Mouse (Mus musculus) intestine, postnatal 0 days (tissue): ENCODE results near the gene Abcc4. TPM values are rescaled to one million over a fixed set of nuclear protein-coding genes. Genes with fewer than 3 reads are reported as not detected.
A peak's percentile ranks its signal among the peaks of the same experiment; 100 is the strongest.

Experiments
- ATAC-seq: fragments of 200-750 bp; cut with Nextera tagmentation; 2 replicates; pipeline ENCODE4 v1.8.0; 2017; ENCODE audit warnings: mild to moderate bottlenecking, moderate TSS enrichment, moderate library complexity
- H3K27ac ChIP-seq: fragments of 300-500 bp; sonication (generic); 2 replicates; pipeline ENCODE4 v1.5.1; 2014; ENCODE audit warnings: mild to moderate bottlenecking, low read depth, low read length, moderate library complexity
- H3K27me3 ChIP-seq: fragments of 300-500 bp; sonication (generic); replicated peaks from 2 replicates; pipeline ENCODE4 v1.6.1; 2014; ENCODE audit warnings: low read length, mixed read lengths; ENCODE audit not compliant: control insufficient read depth, insufficient read depth
- H3K36me3 ChIP-seq: fragments of 300-500 bp; sonication (generic); 2 replicates; pipeline ENCODE4 v1.6.1; 2014; ENCODE audit warnings: mild to moderate bottlenecking, moderate library complexity; ENCODE audit not compliant: control insufficient read depth, insufficient read depth
- H3K4me1 ChIP-seq: fragments of 300-500 bp; sonication (generic); replicated peaks from 2 replicates; pipeline ENCODE4 v1.6.1; 2014; ENCODE audit warnings: antibody characterized with exemption, low read length, mixed read lengths; ENCODE audit not compliant: control insufficient read depth, insufficient read depth
- H3K4me2 ChIP-seq: fragments of 300-500 bp; sonication (generic); replicated peaks from 2 replicates; pipeline ENCODE4 v1.6.1; 2014; ENCODE audit warnings: low read depth, mild to moderate bottlenecking, moderate library complexity
- H3K4me3 ChIP-seq: fragments of 300-500 bp; sonication (generic); 2 replicates; pipeline ENCODE4 v1.5.1; 2014; ENCODE audit warnings: low read depth, low read length
- H3K9ac ChIP-seq: fragments of 300-500 bp; sonication (generic); 2 replicates; pipeline ENCODE4 v1.6.1; 2014; ENCODE audit warnings: mild to moderate bottlenecking, low read depth, low read length
- H3K9me3 ChIP-seq: fragments of 300-500 bp; sonication (generic); 2 replicates; pipeline ENCODE4 v1.6.1; 2016; ENCODE audit warnings: mixed run types; ENCODE audit not compliant: control insufficient read depth
- CTCF ChIP-seq: sonication (generic); IDR thresholded peaks from 2 replicates; pipeline ENCODE4 v1.5.1; 2016; ENCODE audit warnings: low read depth, mild to moderate bottlenecking, control low read depth, antibody characterized with exemption, moderate library complexity
- WGBS: fragments of 180-500 bp; shearing (Covaris S2); extraction: QIAGEN DNeasy Blood & Tissue Kit; methylation state at CpG from one replicate; pipeline ENCODE4 v1.1.7; 2014; 5-methylcytosine and 5-hydroxymethylcytosine counted together
- polyA plus RNA-seq: library from polyadenylated mRNA; unstranded; fragments of >200 nt; fragmentation: Nextera tagmentation; extraction: Ambion mirVana; gene quantifications from 2 replicates; pipeline ENCODE4 v1.2.1, GENCODE M21; 2015

The Abcc4 gene
- polyA plus RNA-seq: 1.4 and 1.6 TPM in 2 replicates

GRCm38 (mm10) chr14:118705808-118706731 is at the start of gene Abcc4:
TSS of gene Abcc4 (minus strand) at chr14:118706219.
- H3K4me3 ChIP-seq: peak within 1 kb of the TSS; percentile 59
- peak; percentile 48 for TF ChIP-seq CTCF
- H3K27me3 ChIP-seq: peaks cover 12% of the 10 kb centered on the region; the same call in 1 of the 2 replicates
- peak within 1 kb of the TSS; percentile 40; the same call in 1 of the 2 replicates for H3K9ac ChIP-seq
- 0 out of 2 replicates have a peak, but pooled peaks cover 3% of the 10 kb centered on the region for H3K4me1 ChIP-seq
- H3K27ac ChIP-seq: no peak within 1 kb of the TSS
- peak; percentile 83 for ATAC-seq
- H3K9me3 ChIP-seq: no peaks in the 10 kb centered on the region
- under 1% methylated on average over 98 of the region's 106 CpGs for WGBS
- peak within 1 kb of the TSS; percentile 93 for H3K4me2 ChIP-seq
- H3K36me3 ChIP-seq: no peaks in the 10 kb centered on the region

DNA sequence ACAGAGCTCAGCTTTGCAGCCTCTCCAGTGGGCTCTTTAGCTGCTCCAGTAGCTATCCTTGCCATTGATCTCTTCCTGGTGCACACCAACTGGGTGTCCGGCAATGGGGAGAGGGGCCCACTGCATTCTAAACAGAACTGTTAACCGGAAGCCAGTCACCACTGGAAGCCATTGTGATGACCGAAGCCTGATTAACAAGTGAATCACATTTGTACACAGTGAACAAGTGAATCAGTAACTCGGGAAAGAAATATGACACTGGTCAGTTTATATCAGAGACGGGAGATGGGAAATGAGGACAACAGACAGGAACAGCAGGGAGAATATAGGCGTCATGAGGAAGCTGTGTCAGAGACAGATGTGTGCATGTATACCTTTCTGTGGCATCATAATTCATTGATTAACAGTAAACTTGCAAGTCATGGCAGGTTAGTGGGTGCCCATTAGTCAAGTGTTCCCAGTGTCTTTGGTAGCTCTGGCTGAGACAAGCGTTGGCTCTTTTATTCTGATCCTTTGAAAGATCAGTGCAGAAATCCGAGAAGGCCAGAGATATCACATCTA is 45.3 kb upstream of the Abcc4 start:
- 54% methylated on average over 8 of the region's 8 CpGs for WGBS
- no peaks in the 10 kb centered on the region for H3K4me1 ChIP-seq
- H3K9ac ChIP-seq: no peak overlapping the region
- H3K4me3 ChIP-seq: no peak overlapping the region
- H3K9me3 ChIP-seq: no peaks in the 10 kb centered on the region
- TF ChIP-seq CTCF: no peak
- H3K4me2 ChIP-seq: no peak overlapping the region
- no peaks in the 10 kb centered on the region for H3K36me3 ChIP-seq
- no peaks in the 10 kb centered on the region for H3K27me3 ChIP-seq
- peak; percentile 37; the same call in 1 of the 2 replicates for ATAC-seq
- no peak overlapping the region for H3K27ac ChIP-seq

GRCm38 (mm10) chr14:118750505-118751192 is 44.6 kb upstream of the Abcc4 start:
- Histone ChIP-seq H3K4me3 (no peak overlapping the region), H3K9me3 (no peaks in the 10 kb centered on the region), H3K4me1 (no peaks in the 10 kb centered on the region), H3K9ac (no peak overlapping the region), H3K36me3 (no peaks in the 10 kb centered on the region), H3K4me2 (no peak overlapping the region), H3K27me3 (no peaks in the 10 kb centered on the region), H3K27ac (no peak overlapping the region)
- ATAC-seq: no peak
- TF ChIP-seq CTCF: no peak
- 72% methylated on average over 6 of the region's 6 CpGs for WGBS

DNA sequence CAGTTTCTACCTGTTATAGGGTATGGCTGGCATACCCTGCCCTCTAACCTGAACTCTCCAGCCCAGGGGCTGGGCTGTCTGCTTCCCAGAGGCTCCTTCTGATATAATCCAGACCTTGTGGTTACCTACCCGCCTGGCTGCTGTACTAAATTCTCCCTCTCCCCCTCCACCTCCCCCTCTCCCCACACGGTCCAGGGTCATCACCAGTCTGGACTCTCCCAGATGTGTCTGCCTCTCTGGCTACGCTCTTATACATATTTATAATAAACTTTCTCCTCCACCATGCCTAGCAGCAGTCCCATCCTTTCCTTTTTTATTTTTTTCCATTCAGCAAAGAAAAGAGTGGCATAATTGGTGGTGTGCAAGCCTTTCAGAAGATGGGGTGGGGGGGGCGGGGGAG is 43.7 kb upstream of the Abcc4 start:
- no peaks in the 10 kb centered on the region for H3K27me3 ChIP-seq
- WGBS: 50% methylated on average over 4 of the region's 4 CpGs
- no peak for ATAC-seq

DNA sequence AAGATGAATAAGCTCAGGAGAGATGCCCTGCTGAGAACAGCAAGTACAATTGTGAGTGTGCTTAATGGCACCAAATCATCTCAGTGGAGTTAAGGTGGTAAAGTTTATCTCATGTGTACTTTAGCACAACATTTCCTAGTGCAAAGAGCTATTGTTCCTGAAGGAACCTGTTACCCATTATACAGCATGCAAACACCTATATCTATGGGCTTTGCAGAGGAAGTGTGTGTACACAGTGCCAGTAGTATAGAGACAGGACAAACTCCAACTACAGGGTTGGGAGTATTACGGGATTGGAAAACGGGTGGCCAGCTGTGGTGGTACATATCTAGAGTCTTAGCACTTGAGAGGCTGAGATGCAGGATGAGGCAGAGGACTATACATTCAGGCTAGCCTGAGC is 43.0 kb upstream of the Abcc4 start:
- H3K27me3 ChIP-seq: no peaks in the 10 kb centered on the region
- H3K4me3 ChIP-seq: no peak overlapping the region
- H3K9me3 ChIP-seq: no peaks in the 10 kb centered on the region
- no peak overlapping the region; the same call in 1 of the 2 replicates for H3K27ac ChIP-seq
- H3K9ac ChIP-seq: no peak overlapping the region
- H3K36me3 ChIP-seq: no peaks in the 10 kb centered on the region
- no peak overlapping the region for H3K4me2 ChIP-seq
- no peaks in the 10 kb centered on the region for H3K4me1 ChIP-seq
- TF ChIP-seq CTCF: no peak
- WGBS: 36% methylated on average over 2 of the region's 2 CpGs
- peak; percentile 86 for ATAC-seq

More for the DNA sequence above, 43.7 kb upstream of the Abcc4 start:
- Histone ChIP-seq H3K4me2 (no peak overlapping the region), H3K27ac (no peak overlapping the region), H3K9ac (no peak overlapping the region), H3K4me1 (no peaks in the 10 kb centered on the region), H3K9me3 (no peaks in the 10 kb centered on the region), H3K36me3 (no peaks in the 10 kb centered on the region), H3K4me3 (no peak overlapping the region)
- TF ChIP-seq CTCF: no peak

- Histone ChIP-seq H3K4me1 (no peaks in the 10 kb centered on the region), H3K27me3 (no peaks in the 10 kb centered on the region), H3K36me3 (no peaks in the 10 kb centered on the region), H3K4me3 (no peak overlapping the region), H3K27ac (no peak overlapping the region), H3K9ac (no peak overlapping the region), H3K9me3 (no peaks in the 10 kb centered on the region), H3K4me2 (no peak overlapping the region)
- WGBS: 35% methylated on average over 5 of the region's 5 CpGs
- TF ChIP-seq CTCF: no peak
- ATAC-seq: peak; percentile 62; the same call in 1 of the 2 replicates
These were observed 36.8 kb upstream of the Abcc4 start for GRCm38 (mm10) chr14:118742862-118743261.
